Mouse (Mus musculus): Measurements from ENCODE around the gene Kmt2a.

Gene Kmt2a

GRCm38 (mm10) chr9:44817522-44817921 lies 63.6 kb downstream of the Kmt2a start:
- no peak for DNase-seq (ENCODE audit: low read depth)

DNA sequence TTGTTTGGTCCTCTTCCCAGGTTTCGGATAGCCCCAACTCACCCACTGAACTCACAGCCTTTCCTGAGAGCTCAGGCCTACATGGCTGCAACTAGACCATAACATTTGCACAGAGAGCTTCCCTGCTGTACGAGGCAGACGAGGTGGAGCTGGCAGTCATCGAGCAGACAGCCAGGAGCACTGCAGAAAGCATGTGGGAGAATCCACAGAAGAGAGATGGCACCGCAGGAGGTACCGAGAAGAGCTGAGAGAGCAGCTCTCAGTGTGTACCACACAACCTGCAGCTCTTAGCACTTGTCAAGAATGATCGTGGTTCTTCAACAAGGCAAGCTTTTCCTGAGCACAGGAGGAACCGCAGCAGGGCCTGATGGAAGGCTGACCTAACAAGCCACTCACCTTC lies 66.9 kb downstream of the Kmt2a start:
- no peak for DNase-seq (ENCODE audit: low read depth)

- DNase-seq (ENCODE audit: low read depth) = no peak
These were observed 70.8 kb downstream of the Kmt2a start for GRCm38 (mm10) chr9:44810316-44810715.

DNA sequence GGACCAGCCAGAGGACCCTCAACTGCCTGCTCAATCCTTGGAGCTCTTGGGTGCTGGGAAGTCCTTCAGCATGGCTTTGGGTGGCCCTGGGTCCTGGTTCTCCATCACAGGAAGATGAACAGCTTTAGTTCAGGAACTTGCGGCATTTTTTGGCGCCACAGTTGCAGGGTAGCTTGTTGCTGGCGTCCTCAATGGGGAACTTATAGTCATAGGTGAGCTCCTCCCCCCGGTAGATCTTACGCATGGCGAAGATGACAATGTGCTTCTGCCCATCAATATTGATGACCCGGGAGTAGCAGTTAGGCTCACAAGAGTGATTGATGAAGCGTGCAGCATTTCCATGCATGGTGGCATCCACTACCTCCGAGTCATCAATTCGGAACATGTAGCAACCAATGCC lies 73.3 kb downstream of the Kmt2a start:
- no peak for DNase-seq (ENCODE audit: low read depth)

DNA sequence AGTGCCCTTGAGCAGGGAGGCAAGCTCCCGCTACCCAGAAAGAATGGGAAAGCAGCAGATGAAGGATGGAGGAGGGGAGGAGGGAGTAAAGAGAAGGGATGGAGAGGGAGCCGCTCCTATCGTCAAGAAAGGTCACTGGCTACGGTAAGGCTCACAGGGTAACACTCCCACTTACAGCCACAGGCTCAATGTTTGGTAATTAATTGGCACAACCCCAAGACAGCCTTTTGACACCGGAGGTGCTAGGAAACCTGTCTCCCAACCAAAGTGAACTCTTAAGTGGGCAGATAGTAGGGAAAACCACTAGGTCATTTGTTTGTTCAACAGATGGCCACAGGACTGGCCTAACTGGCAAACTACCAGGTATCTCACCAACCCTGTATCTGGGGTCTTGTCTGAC lies 74.0 kb downstream of the Kmt2a start:
- DNase-seq (ENCODE audit: low read depth) = no peak

DNA sequence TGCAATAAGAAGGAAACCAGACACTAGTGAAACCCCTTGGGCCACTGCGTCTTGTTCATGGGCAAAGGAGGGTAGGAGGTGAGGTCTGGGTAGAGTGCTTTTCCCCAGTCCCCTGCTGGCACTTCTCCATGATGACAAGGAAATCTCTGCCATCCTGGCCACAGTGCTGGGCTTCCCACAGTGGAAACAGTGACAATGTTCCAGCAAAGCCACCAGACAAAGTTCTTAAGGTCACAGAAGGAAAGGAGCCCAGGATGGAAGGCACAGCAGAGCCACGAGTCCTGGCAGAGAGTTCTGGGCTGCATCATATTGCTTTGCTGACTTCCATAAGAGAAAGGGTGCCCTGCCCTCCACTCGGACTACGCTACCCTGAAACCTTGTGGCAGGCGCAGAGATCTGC lies 75.6 kb downstream of the Kmt2a start:
- no peak for DNase-seq (ENCODE audit: low read depth)

GRCm38 (mm10) chr9:44804678-44805077 lies 76.4 kb downstream of the Kmt2a start:
- DNase-seq (ENCODE audit: low read depth) = no peak

DNA sequence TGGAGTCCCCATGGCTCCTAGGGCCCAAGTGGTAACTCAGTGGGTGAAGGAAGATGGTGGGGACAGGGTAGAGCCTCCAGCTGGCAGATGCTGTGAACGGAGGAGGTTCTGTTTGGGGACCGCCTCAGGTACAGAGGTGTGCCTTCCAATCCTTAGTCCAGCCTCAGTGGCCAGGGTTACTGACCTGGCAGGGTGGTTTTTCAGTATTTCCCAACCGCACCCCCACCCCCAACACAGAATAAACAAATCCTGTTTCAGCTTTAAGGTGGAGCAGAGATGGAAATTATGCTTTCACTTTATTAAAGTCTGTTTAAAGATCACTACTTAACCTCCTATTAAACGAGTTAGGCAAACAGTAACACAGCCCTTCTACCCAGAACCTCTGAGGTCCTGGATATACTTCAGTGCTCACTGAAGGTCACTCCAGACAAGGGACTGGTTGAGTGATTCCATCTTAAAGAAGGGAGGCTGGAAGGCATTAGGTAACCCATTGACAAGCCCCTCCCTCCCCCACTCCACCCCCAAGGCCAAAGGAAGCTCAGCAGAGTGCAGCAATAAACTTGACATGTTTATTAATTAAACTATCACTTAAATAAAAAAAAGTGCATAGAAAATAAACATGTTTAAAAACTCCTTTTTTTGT lies 78.2 kb downstream of the Kmt2a start, which contains the start of gene Ttc36:
Gene Ttc36 (minus strand): TSS at position 265 of the 643 bp plus-strand sequence.
- no peak for DNase-seq (ENCODE audit: low read depth)

- no peak for DNase-seq (ENCODE audit: low read depth)
These were observed 79.4 kb downstream of the Kmt2a start for GRCm38 (mm10) chr9:44801669-44802068.

- DNase-seq (ENCODE audit: low read depth) = no peak
These were observed 81.2 kb downstream of the Kmt2a start for GRCm38 (mm10) chr9:44799958-44800324.

- peak; percentile 84 for DNase-seq (ENCODE audit: low read depth)
These were observed 81.8 kb downstream of the Kmt2a start, which contains the start of gene Tmem25 for GRCm38 (mm10) chr9:44799102-44799957. Tmem25 (minus strand) TSS chr9:44799307.

- DNase-seq (ENCODE audit: low read depth) = no peak
These were observed 82.8 kb downstream of the Kmt2a start for GRCm38 (mm10) chr9:44798298-44798697.

DNA sequence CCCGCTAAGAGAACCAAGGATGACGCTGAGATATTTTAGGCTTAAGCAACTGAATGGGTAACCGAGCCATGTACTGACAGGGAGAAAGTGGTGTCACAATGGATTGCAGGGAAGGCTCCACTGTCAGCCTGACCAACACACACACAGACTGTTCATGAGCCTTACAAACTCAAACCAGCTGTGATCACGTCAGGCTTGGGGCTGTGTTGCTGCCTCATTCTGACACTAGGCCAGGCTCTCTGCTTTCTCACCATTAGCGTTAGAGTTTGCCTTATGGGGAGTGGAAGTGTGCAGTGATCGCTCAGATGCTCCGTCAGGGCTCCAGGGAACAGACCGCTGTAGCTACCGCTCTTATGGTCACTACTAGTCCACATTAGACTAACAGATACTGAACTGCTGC lies 88.3 kb downstream of the Kmt2a start:
- DNase-seq (ENCODE audit: low read depth) = no peak

DNA sequence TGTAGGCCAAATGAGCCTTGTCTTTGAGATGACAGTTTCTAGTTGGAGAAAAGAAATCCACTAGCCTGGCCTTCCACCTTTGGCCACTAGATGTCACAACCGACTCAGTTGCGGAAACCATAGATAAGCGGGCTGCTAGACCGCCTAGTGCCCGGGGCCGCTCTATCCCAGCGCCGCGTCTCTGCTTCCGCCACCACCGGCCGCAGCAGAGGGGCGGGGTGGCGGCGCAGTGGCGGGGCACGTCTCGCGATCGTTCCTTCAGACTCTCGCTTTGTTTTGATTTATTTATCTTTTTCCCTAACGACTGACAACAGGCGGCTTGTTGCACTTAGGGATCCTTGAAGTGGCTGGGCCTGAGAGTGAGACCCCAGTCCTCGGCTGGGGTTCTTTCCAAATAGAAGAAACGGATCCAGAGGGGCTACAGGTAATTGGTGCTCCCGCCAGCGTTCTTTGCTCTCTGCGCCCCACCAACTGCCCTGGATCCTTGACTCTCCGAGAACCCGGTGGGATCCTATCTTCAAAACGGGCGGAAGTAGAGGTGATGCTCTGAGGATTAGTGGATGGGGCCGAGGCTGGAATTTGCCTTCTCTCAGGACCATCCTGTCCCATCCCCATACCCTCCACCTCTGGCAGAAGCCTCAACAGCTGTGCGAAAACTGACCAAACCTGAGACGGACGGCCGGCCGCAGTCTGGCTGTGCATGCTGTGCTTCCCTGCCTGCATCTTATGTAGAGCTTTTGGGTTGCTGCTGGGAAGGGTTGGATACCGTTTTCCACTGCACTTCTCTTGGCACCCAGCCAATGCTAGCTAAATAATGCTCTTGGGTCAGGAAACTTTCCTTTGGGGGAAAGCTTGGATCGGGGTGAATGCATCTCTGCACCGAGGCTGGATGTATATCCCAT lies 108.1 kb downstream of the Kmt2a start:
- peak; percentile 98 for DNase-seq (ENCODE audit: low read depth)

GRCm38 (mm10) chr9:44772392-44772749 lies 108.7 kb downstream of the Kmt2a start:
- no peak for DNase-seq (ENCODE audit: low read depth)

DNA sequence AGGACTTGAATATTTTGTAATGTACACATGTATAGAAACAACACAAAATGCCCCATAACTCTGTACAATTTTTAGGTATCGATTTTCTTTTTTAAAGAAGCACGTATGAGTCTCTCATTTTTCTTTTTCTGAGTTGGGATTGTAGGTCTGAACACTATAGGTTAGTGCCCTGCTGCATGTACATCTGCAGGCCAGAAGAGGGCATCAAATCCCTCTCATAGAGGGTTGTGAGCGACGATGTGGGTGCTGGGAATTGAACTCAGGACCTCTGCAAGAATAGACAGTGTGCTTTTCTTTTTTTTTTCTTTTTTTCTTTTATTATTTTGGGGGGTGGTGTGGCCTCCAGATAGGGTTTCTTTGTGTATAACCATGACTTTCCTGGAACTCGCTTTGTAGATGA lies 109.7 kb downstream of the Kmt2a start:
- DNase-seq (ENCODE audit: low read depth) = peak; percentile 49

- DNase-seq (ENCODE audit: low read depth) = peak; percentile 45
These were observed 113.1 kb downstream of the Kmt2a start for GRCm38 (mm10) chr9:44768029-44768394.

DNA sequence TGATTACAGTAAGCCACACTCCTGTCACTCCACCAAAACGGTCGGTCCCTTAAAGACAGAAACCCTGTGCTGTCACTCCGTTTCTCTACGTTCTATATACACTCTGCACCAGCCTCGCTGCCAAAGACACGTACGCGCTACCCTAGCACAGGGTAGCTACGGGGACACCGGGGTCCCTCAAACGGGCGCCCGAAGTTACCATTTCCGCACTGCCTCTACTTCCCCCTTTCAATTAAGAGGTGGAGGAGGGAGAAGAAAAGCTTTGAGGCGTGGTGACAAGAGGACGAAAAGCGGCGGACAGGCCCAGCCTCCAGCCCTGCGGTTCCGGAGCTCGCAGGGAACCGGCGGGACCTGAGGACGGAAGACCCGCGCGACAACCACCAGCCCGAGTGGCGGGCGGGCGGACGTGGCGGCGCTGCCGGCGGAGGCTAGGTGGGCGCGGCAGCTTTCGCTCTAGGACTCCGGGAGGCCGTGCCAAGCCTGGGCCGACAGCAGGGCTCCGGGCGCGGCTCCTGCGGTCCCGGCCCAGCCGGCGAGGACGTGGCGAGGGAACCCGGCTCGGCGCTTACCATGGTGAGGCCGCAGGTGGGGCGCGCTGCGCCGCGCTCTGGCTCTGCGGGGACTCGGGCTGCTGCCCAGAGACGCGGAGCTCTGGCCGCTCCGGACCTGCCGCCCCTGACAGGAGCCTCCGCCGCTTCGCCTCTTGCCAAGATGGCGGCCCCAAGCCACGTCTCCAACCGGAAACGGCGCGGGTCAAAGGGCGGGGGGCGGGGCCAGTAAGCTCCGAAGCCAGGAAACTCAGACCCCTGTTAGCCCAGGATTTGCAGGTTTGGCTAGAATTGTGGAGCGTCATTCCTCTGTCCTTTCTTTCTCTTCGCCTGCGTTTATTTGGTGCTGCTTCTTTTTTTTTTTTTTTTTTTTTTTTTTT lies 113.7 kb downstream of the Kmt2a start, which contains the start of the genes Arcn1 and Ift46:
Gene Arcn1 (minus strand): TSS at position 745 of the 928 bp plus-strand sequence.
Gene Ift46 (plus strand): TSS at position 808 of the 928 bp plus-strand sequence.
- DNase-seq (ENCODE audit: low read depth) = peak; percentile 94

- DNase-seq (ENCODE audit: low read depth) = no peak
These were observed 120.2 kb downstream of the Kmt2a start for GRCm38 (mm10) chr9:44760873-44761272.

Data from induced T-regulatory cell, adult 2 months (primary cell).